Mouse (Mus musculus): ENCODE results near the gene Pitpnm3. TPM values are rescaled to one million over a fixed set of nuclear protein-coding genes. Genes with fewer than 3 reads are reported as not detected.

Pitpnm3 gene
- polyA plus RNA-seq, 1 experiment from 2014 or later: 1.4 TPM

DNA sequence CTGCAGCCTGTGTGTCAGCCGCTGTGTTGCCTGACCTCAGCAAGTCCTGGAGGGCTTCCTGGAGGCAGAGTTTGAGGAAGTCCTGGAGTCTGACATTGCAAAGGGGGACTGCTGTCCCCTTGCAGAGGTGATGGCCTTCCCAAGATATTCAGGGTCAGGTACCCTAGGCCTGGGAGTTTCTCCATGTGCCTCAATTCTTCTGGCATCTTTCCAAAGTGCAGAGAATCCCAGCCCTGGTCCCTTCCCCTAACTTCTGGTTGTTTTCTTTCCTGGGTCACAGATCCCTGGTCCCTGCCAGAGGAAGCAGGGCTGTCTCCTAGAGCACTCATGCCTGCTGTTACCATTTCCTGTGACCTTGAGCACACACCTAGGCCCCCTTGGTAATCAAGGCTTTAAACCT is 3.9 kb downstream of the Pitpnm3 start:
- WGBS: 88% methylated on average over 1 of the region's 1 CpGs
- Histone ChIP-seq H3K4me2 (ENCODE audit: low read length) (no peak overlapping the region), H3K4me1 (replicated peaks; ENCODE audit: control insufficient read depth, insufficient read depth, low read length) (peaks cover 14% of the 10 kb centered on the region; the same call in 1 of the 2 replicates), H3K9ac (ENCODE audit: low read length) (no peak overlapping the region), H3K4me3 (ENCODE audit: low read depth, low read length) (no peak overlapping the region), H3K27me3 (replicated peaks; ENCODE audit: control insufficient read depth, insufficient read depth, low read length) (peaks cover 34% of the 10 kb centered on the region), H3K9me3 (ENCODE audit: control insufficient read depth, low read length) (no peaks in the 10 kb centered on the region), H3K27ac (ENCODE audit: low read depth) (no peak overlapping the region), H3K36me3 (ENCODE audit: control insufficient read depth, insufficient read depth, low read length) (no peaks in the 10 kb centered on the region)
- DNase-seq (ENCODE audit: low spot score) (no peak), ATAC-seq (replicated peaks; ENCODE audit: low FRiP score, low TSS enrichment, low read depth) (no peak)

DNA sequence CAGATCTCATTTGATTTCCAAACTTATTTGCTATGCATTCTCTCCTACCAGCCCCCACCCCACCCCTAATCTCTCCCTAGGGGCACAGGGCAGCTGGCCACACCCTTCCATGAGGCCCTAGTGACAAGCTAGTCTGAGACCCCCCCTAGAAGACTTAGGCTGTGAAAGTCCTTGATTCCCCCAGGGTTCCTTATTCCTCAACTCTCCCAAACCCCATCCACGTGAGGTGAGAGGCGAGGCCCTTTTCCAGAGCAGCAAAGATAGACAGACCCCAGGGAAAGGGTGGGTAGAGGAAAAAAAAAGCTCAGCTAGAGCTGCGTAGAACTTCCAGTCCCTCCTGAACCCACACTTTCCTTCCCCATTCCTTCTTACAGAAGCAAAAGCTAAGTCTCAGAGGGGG is 4.7 kb downstream of the Pitpnm3 start:
- no peak overlapping the region for H3K27ac ChIP-seq (ENCODE audit: low read depth)
- no peaks in the 10 kb centered on the region for H3K36me3 ChIP-seq (ENCODE audit: control insufficient read depth, insufficient read depth, low read length)
- peaks cover 26% of the 10 kb centered on the region for H3K27me3 ChIP-seq (replicated peaks; ENCODE audit: control insufficient read depth, insufficient read depth, low read length)
- no peak overlapping the region for H3K4me2 ChIP-seq (ENCODE audit: low read length)
- H3K9me3 ChIP-seq (ENCODE audit: control insufficient read depth, low read length): no peaks in the 10 kb centered on the region
- H3K4me1 ChIP-seq (replicated peaks; ENCODE audit: control insufficient read depth, insufficient read depth, low read length): peaks cover 14% of the 10 kb centered on the region; the same call in 1 of the 2 replicates
- H3K9ac ChIP-seq (ENCODE audit: low read length): no peak overlapping the region
- H3K4me3 ChIP-seq (ENCODE audit: low read depth, low read length): no peak overlapping the region
- DNase-seq (ENCODE audit: low spot score) (no peak), ATAC-seq (replicated peaks; ENCODE audit: low FRiP score, low TSS enrichment, low read depth) (no peak)
- 75% methylated on average over 3 of the region's 3 CpGs for WGBS

DNA sequence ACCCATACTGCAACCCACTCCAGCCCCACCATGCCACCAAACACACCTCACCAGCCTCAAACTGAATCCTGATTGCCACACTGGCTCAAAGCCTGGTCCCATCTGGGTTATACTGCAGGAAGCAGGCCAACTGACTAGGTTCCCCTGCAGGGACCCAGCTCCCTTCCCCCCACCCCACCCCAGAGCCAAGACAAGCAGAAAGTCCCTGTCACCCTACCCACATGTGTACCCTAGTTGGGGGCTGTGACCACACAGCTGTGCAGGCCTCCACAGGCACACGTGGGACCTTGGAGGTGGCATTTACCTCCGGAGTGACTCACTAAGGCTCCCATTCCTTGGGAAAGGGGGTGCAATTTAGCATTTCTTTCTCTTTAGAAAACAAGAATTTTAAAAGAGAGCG is 5.1 kb downstream of the Pitpnm3 start:
- H3K4me1 ChIP-seq (replicated peaks; ENCODE audit: control insufficient read depth, insufficient read depth, low read length): peaks cover 14% of the 10 kb centered on the region; the same call in 1 of the 2 replicates
- no peak overlapping the region for H3K4me2 ChIP-seq (ENCODE audit: low read length)
- H3K36me3 ChIP-seq (ENCODE audit: control insufficient read depth, insufficient read depth, low read length): no peaks in the 10 kb centered on the region
- no peak overlapping the region for H3K9ac ChIP-seq (ENCODE audit: low read length)
- H3K27me3 ChIP-seq (replicated peaks; ENCODE audit: control insufficient read depth, insufficient read depth, low read length): peaks cover 25% of the 10 kb centered on the region
- H3K9me3 ChIP-seq (ENCODE audit: control insufficient read depth, low read length): no peaks in the 10 kb centered on the region
- H3K27ac ChIP-seq (ENCODE audit: low read depth): no peak overlapping the region
- DNase-seq (ENCODE audit: low spot score) (no peak), ATAC-seq (replicated peaks; ENCODE audit: low FRiP score, low TSS enrichment, low read depth) (no peak)
- WGBS: 67% methylated on average over 3 of the region's 3 CpGs
- H3K4me3 ChIP-seq (ENCODE audit: low read depth, low read length): no peak overlapping the region

DNA sequence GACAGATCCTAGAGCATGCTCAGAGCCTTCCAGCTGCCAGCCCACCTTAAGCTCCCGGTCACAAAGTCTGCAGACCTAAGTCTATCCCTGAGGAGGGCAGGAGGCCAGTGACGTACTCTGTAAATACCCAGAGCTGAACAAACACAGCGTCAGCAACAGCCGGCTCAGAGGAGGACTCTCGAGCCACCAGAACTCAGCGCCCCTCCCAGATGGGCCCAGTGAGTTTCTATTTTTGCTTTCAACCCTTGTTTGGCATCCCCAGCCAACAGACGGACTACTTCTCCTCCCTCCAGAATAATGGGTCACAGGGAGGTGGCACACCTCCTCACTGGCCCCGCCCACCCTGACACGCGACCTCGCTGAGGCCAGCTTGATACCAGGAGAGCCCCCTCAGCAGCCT is 5.6 kb downstream of the Pitpnm3 start:
- no peak overlapping the region for H3K4me3 ChIP-seq (ENCODE audit: low read depth, low read length)
- DNase-seq (ENCODE audit: low spot score) (no peak), ATAC-seq (replicated peaks; ENCODE audit: low FRiP score, low TSS enrichment, low read depth) (no peak)
- peak overlapping the region; percentile 7; the same call in 1 of the 2 replicates for H3K4me2 ChIP-seq (ENCODE audit: low read length)
- peaks cover 21% of the 10 kb centered on the region for H3K27me3 ChIP-seq (replicated peaks; ENCODE audit: control insufficient read depth, insufficient read depth, low read length)
- WGBS: 8% methylated on average over 11 of the region's 11 CpGs
- H3K9ac ChIP-seq (ENCODE audit: low read length): no peak overlapping the region
- peaks cover 14% of the 10 kb centered on the region; the same call in 1 of the 2 replicates for H3K4me1 ChIP-seq (replicated peaks; ENCODE audit: control insufficient read depth, insufficient read depth, low read length)
- H3K27ac ChIP-seq (ENCODE audit: low read depth): no peak overlapping the region
- H3K9me3 ChIP-seq (ENCODE audit: control insufficient read depth, low read length): no peaks in the 10 kb centered on the region
- H3K36me3 ChIP-seq (ENCODE audit: control insufficient read depth, insufficient read depth, low read length): no peaks in the 10 kb centered on the region

DNA sequence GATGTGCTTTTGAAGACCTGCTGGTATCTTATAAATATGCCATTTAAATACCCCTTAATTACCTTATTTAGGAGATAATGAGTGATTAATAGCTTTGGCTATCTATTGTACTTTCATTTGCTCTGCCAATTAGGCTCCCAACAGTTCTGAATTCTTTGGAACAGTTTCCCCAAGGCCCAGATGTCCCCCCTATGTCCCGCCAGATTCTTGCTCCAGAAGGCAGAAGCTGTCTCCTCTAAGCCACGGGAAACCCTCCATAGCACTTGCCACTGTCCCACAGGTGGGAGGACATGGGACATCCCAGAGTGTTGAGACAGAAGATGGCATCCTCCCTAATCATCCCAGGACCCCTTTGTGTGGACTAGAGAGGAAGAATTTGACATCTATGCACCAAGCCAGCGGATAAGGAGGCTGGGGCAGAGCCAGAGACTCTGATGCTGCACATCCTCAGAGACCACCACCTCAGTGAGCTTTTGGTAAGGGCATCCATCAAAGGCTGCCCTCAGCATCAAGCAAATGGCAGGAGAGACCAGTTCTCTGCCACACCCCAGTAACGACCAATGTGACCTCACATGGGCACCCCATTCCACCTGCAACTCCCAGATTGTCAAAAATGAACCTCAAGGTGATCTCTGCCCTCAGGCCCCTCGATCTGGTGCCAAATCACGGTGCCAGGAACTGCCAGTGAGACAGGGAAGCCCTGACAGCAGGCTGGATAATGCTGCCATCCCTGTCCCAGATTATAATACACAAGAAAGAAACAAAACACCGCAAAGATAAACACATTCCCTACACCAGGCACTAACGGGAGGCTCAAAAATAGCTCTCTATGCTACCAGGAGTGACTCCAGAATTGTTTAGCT is 6.3 kb downstream of the Pitpnm3 start:
- Histone ChIP-seq H3K9me3 (ENCODE audit: control insufficient read depth, low read length) (no peaks in the 10 kb centered on the region), H3K4me1 (replicated peaks; ENCODE audit: control insufficient read depth, insufficient read depth, low read length) (peaks cover 14% of the 10 kb centered on the region; the same call in 1 of the 2 replicates), H3K4me2 (ENCODE audit: low read length) (no peak overlapping the region), H3K36me3 (ENCODE audit: control insufficient read depth, insufficient read depth, low read length) (no peaks in the 10 kb centered on the region), H3K27me3 (replicated peaks; ENCODE audit: control insufficient read depth, insufficient read depth, low read length) (peaks cover 14% of the 10 kb centered on the region), H3K9ac (ENCODE audit: low read length) (no peak overlapping the region), H3K27ac (ENCODE audit: low read depth) (no peak overlapping the region), H3K4me3 (ENCODE audit: low read depth, low read length) (no peak overlapping the region)
- WGBS: 60% methylated on average over 8 of the region's 8 CpGs
- ATAC-seq (replicated peaks; ENCODE audit: low FRiP score, low TSS enrichment, low read depth): no peak
- no peak for DNase-seq (ENCODE audit: low spot score)

DNA sequence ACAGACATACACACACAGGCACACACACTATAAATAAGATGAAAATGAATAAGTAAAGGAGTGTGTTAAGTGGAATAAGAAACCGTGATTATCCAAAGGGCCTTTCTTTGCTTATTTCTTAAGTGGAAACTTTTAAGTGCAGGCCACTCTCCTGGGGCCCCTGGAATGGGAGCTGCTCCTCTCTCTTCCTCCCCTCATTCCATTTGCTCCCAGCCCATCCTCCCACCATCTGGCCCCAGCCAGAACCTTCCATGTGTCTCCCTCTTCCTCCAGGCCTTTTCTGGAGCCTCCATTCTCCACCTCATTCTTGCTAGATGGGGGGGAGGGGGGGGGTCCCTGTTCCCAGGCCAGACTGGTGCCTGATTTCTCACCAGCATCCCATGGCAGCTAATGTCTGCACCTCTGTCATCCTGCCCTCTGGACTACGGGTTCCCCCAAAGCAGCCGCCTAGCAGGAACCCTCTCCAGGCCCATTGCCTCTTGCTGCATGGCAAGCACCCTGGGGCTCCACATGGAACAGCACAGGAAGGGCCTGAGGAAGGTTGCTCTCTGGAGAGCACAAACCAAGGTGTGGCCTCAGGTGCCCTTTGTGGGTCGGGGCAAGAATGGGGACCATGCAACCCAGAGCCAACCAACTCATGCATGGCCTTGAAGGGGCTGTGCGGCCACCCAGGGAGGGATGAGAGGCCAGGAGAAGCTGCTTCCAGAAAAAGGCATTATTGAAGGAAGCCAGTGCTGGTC is 8.0 kb downstream of the Pitpnm3 start:
- Histone ChIP-seq H3K27me3 (replicated peaks; ENCODE audit: control insufficient read depth, insufficient read depth, low read length) (no peaks in the 10 kb centered on the region), H3K4me3 (ENCODE audit: low read depth, low read length) (no peak overlapping the region), H3K9me3 (ENCODE audit: control insufficient read depth, low read length) (no peaks in the 10 kb centered on the region), H3K9ac (ENCODE audit: low read length) (no peak overlapping the region), H3K27ac (ENCODE audit: low read depth) (no peak overlapping the region), H3K4me2 (ENCODE audit: low read length) (no peak overlapping the region), H3K36me3 (ENCODE audit: control insufficient read depth, insufficient read depth, low read length) (no peaks in the 10 kb centered on the region), H3K4me1 (replicated peaks; ENCODE audit: control insufficient read depth, insufficient read depth, low read length) (peaks cover 14% of the 10 kb centered on the region; the same call in 1 of the 2 replicates)
- no peak for DNase-seq (ENCODE audit: low spot score)
- ATAC-seq (replicated peaks; ENCODE audit: low FRiP score, low TSS enrichment, low read depth): no peak
- WGBS: 68% methylated on average over 5 of the region's 5 CpGs

DNA sequence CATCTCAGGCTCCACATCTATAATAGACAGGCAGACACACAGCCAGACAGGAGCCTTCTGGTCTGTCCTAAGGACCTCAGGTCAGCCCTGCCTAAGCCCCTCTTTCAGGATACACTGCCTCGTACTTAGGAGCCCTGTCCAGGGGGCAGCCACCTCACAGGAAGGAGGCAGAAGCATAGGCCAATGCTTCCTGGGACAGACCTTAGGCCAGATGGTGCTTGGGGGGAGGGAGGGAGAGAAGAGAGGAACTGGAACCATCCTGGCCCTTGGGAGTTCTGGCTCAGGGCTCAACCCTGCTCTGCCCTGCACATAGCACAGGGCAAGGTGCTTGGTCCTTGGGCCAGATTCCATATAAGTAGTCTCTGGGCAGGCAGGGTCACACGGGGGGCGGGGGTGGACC is 9.8 kb downstream of the Pitpnm3 start:
- ATAC-seq (replicated peaks; ENCODE audit: low FRiP score, low TSS enrichment, low read depth) (no peak), DNase-seq (ENCODE audit: low spot score) (no peak)
- no peaks in the 10 kb centered on the region for H3K36me3 ChIP-seq (ENCODE audit: control insufficient read depth, insufficient read depth, low read length)
- no peak overlapping the region for H3K9ac ChIP-seq (ENCODE audit: low read length)
- no peaks in the 10 kb centered on the region for H3K27me3 ChIP-seq (replicated peaks; ENCODE audit: control insufficient read depth, insufficient read depth, low read length)
- 61% methylated on average over 3 of the region's 3 CpGs for WGBS
- H3K27ac ChIP-seq (ENCODE audit: low read depth): no peak overlapping the region
- H3K9me3 ChIP-seq (ENCODE audit: control insufficient read depth, low read length): no peaks in the 10 kb centered on the region
- H3K4me2 ChIP-seq (ENCODE audit: low read length): no peak overlapping the region
- no peak overlapping the region for H3K4me3 ChIP-seq (ENCODE audit: low read depth, low read length)
- peaks cover 5% of the 10 kb centered on the region; the same call in 1 of the 2 replicates for H3K4me1 ChIP-seq (replicated peaks; ENCODE audit: control insufficient read depth, insufficient read depth, low read length)

DNA sequence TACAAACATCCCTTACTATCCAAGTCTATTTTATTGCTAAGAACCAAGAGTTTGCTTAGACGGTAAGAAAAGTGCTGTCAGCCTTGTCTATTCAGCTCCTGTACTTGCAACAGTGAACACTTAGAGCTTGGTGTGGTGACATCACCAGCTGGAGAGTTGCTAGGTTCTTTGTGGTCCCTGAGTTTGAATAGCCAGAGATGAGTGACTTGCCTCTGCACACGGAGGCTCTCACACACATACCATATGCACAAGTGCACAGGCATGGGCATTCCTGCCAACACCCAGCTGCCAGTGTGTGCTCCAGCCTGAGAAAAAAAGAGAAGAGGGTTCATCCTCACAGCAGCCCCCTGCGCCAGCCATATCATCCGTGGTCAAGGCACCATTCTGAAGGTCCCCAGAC is 12.0 kb downstream of the Pitpnm3 start:
- Histone ChIP-seq H3K9ac (ENCODE audit: low read length) (no peak overlapping the region), H3K4me1 (replicated peaks; ENCODE audit: control insufficient read depth, insufficient read depth, low read length) (no peaks in the 10 kb centered on the region), H3K27me3 (replicated peaks; ENCODE audit: control insufficient read depth, insufficient read depth, low read length) (no peaks in the 10 kb centered on the region), H3K36me3 (ENCODE audit: control insufficient read depth, insufficient read depth, low read length) (no peaks in the 10 kb centered on the region), H3K4me2 (ENCODE audit: low read length) (no peak overlapping the region), H3K9me3 (ENCODE audit: control insufficient read depth, low read length) (no peaks in the 10 kb centered on the region), H3K4me3 (ENCODE audit: low read depth, low read length) (no peak overlapping the region), H3K27ac (ENCODE audit: low read depth) (no peak overlapping the region)
- ATAC-seq (replicated peaks; ENCODE audit: low FRiP score, low TSS enrichment, low read depth): no peak
- DNase-seq (ENCODE audit: low spot score): no peak
- WGBS: 80% methylated on average over 4 of the region's 4 CpGs

Data from intestine, embryonic 14.5 days (tissue).